Mouse (Mus musculus) thymus, postnatal 14 days (tissue): ENCODE measurements around the gene Eftud2.

Experiments
- DNase-seq: peaks from one replicate; pipeline ENCODE4 v3.0.0; 2021

The Eftud2 gene

GRCm38 (mm10) chr11:102874801-102875334, 5.9 kb downstream of the Eftud2 start:
- DNase-seq = no peak

GRCm38 (mm10) chr11:102864272-102864671, 16.5 kb downstream of the Eftud2 start:
- DNase-seq = peak; percentile 63

GRCm38 (mm10) chr11:102859933-102860332, 20.9 kb downstream of the Eftud2 start:
- DNase-seq = no peak

- DNase-seq = no peak
Observed at GRCm38 (mm10) chr11:102858951-102859350, 21.8 kb downstream of the Eftud2 start.

GRCm38 (mm10) chr11:102855941-102856340, 24.8 kb downstream of the Eftud2 start:
- no peak for DNase-seq

- DNase-seq = peak; percentile 17
Observed at GRCm38 (mm10) chr11:102853760-102854159, 27.0 kb downstream of the Eftud2 start.

GRCm38 (mm10) chr11:102851883-102852282, 28.9 kb downstream of the Eftud2 start:
- peak; percentile 62 for DNase-seq

GRCm38 (mm10) chr11:102845926-102846325, 34.9 kb downstream of the Eftud2 start:
- DNase-seq = no peak

- DNase-seq = no peak
Observed at GRCm38 (mm10) chr11:102838616-102839150, 42.1 kb downstream of the Eftud2 start.

GRCm38 (mm10) chr11:102838126-102838525, 42.7 kb downstream of the Eftud2 start:
- DNase-seq = no peak

GRCm38 (mm10) chr11:102837385-102837784, 43.4 kb downstream of the Eftud2 start:
- no peak for DNase-seq

GRCm38 (mm10) chr11:102836146-102836545, 44.6 kb downstream of the Eftud2 start:
- DNase-seq = no peak

- no peak for DNase-seq
Observed at GRCm38 (mm10) chr11:102835549-102835948, 45.2 kb downstream of the Eftud2 start, which contains the start of gene Higd1b. Higd1b (plus strand) TSS chr11:102835849.

- no peak for DNase-seq
Observed at GRCm38 (mm10) chr11:102834219-102834618, 46.6 kb downstream of the Eftud2 start.

- no peak for DNase-seq
Observed at GRCm38 (mm10) chr11:102832700-102833297, 48.0 kb downstream of the Eftud2 start.

- no peak for DNase-seq
Observed at GRCm38 (mm10) chr11:102830276-102830675, 50.5 kb downstream of the Eftud2 start.

GRCm38 (mm10) chr11:102827097-102827496, 53.7 kb downstream of the Eftud2 start:
- DNase-seq = no peak

- DNase-seq = no peak
Observed at GRCm38 (mm10) chr11:102826476-102826875, 54.3 kb downstream of the Eftud2 start.

GRCm38 (mm10) chr11:102821231-102821630, 59.6 kb downstream of the Eftud2 start:
- peak; percentile 41 for DNase-seq

GRCm38 (mm10) chr11:102820432-102820831, 60.4 kb downstream of the Eftud2 start:
- DNase-seq = peak; percentile 9

GRCm38 (mm10) chr11:102819783-102820385, 60.9 kb downstream of the Eftud2 start:
- no peak for DNase-seq

GRCm38 (mm10) chr11:102819021-102819782, 61.6 kb downstream of the Eftud2 start, which contains the start of gene Gjc1:
Gjc1 (minus strand) TSS chr11:102819700.
- DNase-seq = peak; percentile 62
